Mouse (Mus musculus) skeletal muscle tissue, adult 2 months (tissue): ENCODE results near the gene Ccdc85b.

Experiments
- DNase-seq: peaks from one replicate; pipeline ENCODE4 v3.0.0-alpha.2; 2012; ENCODE audit warnings: low read depth, low spot score

The Ccdc85b gene

GRCm38 (mm10) chr19:5481398-5481797, 23.7 kb upstream of the Ccdc85b start:
- DNase-seq = no peak

DNA sequence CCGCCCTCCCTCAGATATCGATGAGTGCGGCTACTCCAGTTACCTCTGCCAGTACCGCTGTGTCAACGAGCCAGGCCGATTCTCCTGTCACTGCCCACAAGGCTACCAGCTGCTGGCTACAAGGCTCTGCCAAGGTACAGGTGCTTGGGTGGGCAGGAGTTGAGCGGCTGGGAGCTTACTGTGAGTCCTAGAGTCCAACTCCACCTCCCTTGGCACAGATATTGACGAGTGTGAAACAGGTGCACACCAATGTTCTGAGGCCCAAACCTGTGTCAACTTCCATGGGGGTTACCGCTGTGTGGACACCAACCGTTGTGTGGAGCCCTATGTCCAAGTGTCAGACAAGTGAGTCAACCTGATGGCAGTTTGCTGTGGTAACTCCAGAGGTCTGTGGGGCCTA, 22.3 kb upstream of the Ccdc85b start:
- no peak for DNase-seq

DNA sequence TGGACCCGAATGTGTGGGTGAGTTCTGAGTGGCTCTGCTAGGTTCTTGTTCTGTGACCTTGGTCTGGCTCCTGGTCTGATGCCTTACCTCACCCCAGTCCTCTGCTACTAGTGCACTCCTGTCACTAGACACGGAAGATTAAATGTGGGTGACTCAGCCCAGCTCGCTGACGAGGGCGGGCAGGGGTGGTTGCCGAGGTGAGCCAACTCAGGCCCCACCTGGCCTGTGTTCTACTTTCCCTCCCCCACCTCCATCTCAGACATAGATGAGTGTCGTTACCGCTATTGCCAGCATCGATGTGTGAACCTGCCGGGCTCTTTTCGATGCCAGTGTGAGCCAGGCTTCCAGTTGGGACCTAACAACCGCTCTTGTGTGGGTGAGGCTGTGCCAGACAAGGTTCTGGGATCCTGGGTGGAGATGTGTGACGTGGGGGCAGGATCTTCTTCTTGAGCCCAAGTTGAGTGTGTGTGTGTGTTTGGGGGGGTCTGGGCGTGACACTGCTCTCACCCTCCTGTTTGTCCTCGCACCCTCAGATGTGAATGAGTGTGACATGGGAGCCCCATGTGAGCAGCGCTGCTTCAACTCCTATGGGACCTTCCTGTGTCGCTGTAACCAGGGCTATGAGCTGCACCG, 20.1 kb upstream of the Ccdc85b start:
- no peak for DNase-seq

DNA sequence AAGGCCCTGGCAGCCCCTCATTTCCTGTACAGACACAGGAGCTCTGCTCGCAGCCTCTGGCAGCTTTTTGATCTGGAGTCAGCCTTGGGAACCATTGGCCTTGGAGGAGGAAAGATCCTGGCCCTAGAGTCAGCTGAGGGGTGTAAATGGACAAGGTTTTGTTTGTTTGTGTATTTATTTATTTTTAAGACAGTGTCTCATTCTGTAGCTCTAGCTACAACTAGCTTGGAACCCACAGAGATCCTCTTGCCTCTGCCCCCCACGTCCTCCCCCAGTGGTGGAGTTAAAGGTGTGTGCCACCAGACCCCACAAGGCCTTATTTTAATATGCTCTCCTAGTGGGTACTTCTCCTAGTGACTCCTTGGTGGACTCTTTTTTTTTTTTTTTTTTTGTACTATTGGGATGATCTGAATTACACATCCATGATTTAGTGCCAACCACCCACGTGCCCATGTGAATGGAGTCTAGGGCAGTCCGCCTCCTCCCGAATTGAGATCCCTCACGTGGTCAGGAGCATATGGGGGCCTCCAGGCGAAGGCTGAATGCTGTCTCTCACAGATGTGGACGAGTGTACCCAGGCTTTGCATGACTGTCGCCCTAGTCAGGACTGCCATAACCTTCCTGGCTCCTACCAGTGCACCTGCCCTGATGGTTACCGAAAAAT, 19.4 kb upstream of the Ccdc85b start:
- no peak for DNase-seq

DNA sequence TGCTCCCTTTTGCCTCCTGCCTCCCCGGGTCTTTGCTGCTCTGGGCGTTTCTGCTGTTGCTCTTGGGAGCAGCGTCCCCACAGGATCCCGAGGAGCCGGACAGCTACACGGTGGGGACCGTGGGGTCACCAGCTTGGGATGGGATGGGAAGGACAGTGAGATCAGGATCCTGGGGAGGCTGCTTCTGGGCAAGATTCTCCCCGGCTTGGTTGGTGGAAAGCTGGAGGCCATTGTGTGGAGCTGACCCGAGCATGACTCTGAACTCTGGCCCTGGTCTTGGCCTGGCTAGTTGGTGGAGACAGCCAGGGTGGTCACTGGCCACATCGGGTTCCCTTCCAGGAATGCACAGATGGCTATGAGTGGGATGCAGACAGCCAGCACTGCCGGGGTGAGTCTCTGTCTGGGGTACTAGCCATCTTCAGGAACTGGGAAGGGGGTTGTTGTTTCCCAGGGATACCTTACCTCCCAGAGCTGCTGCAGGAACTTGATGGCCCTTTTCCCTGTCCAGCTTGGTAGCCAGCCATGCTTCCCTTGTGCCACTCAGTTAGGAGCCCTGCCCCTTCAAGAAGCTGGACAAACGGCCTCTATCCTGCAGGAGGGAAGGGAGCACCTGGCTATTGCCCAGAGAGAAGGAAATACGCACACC, 17.5 kb upstream of the Ccdc85b start:
- DNase-seq = no peak

DNA sequence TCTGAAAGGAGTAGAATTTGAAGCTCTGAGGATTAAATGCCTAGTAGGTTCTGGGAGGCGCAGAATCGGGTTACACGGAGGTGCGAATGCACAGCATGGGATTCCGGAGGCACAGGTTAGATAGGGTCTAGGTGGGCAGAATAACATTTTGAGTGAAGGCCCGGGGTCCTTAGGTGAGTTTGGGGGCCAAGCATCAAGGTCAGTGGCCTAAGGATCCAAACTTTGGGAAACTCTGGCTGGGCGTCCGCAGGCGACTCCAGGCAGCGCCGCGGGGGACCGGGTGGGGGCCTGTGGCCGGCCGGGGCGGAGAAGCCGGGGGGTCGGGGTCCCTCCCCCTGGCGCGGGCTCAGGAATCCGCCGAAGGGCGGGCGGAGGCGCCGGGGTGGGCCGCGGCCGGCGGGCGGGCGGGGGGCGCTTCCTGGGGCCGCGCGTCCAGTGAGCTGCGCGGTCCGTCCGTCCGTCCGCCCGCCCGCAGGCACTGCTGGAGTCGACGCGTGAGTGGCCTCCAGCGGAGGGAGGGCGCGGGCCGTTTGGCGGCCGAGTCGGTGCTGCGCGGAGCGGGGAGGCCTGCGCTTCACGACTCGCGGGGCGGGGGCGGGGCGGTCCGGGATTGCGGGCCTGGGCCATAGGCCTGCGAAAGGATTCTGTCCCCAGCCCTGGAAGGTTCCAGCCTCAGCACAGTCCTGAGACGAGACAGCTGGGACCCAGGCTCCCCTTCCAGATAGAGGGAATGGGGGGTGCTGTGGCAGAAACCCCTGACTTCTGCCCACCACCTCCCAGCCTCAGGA, 16.8 kb upstream of the Ccdc85b start:
- DNase-seq = no peak

DNA sequence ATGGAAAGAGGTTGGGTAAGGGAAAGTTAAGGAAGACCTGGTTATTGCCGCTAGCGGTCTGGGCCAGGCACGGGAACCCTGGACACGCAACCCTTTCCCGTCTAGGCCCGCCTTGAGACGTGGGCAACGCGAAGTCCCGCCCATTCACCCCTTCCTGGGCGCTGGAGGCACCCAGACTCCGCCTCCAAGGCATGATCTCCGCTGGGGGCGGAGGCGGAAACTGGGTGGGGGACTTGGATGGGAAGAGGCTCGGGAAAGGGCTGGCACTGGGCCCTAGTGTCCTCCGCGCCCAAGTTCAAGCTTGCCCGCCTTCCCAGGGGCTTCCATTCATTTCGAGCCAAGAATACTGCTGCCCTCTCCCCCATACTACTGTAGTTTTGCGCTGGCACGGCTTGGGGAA, 16.0 kb upstream of the Ccdc85b start, which contains the start of gene Efemp2:
TSS of gene Efemp2 (plus strand) at position 235 of the 400 bp plus-strand sequence.
- peak; percentile 80 for DNase-seq

GRCm38 (mm10) chr19:5472857-5473256, 15.2 kb upstream of the Ccdc85b start:
- DNase-seq = no peak

GRCm38 (mm10) chr19:5471846-5472245, 14.2 kb upstream of the Ccdc85b start:
- DNase-seq = no peak

GRCm38 (mm10) chr19:5468374-5468773, 10.7 kb upstream of the Ccdc85b start, which contains the start of gene Ctsw:
TSS of gene Ctsw (minus strand) at chr19:5468507.
- DNase-seq = no peak

- no peak for DNase-seq
Measured at GRCm38 (mm10) chr19:5466916-5467500, 9.3 kb upstream of the Ccdc85b start.

DNA sequence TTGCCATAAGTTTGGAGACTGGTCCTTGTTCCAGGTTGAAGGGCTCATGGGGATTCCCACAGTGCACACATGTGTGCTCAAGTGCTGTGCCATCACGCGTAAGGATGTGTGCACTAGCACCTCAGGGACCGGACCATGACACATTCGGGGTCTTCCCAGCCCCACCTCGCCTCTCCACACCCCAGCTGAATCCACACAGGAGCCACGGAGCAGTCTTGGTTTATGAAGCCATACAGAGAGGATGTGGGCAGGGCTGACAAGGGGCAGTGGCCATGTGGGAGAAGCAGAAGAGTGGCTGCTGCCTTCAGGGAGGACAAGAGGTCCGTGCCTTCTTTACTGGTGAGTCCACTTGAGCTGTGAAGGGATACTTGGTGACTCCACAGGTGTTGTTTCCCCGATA, 7.3 kb upstream of the Ccdc85b start:
- DNase-seq = no peak

GRCm38 (mm10) chr19:5463791-5464562, 6.3 kb upstream of the Ccdc85b start:
- DNase-seq = no peak

- DNase-seq = no peak
Measured at GRCm38 (mm10) chr19:5463212-5463611, 5.5 kb upstream of the Ccdc85b start.

GRCm38 (mm10) chr19:5461411-5461810, 3.7 kb upstream of the Ccdc85b start:
- no peak for DNase-seq

GRCm38 (mm10) chr19:5460465-5460911, 2.8 kb upstream of the Ccdc85b start, which contains the start of gene Fibp:
TSS of gene Fibp (plus strand) at chr19:5460615.
- peak; percentile 82 for DNase-seq

DNA sequence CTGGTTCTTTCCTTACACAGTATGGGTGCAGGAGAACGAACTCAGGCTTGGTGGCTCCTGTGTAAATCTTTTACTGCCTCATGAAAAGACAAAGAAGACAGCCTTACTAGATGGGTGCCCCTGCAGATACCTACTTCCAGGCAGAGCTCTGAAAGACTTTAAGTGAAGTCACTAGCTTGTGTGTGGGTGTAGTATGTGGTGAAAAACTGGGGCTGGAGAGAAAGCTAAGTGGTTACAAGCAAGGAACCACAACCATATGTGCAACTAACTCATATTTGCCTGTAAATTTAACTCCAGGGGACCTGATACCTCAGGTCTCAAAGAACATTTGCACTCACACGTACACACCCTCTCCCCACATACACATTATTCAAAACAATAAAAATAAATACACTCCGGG, 2.2 kb upstream of the Ccdc85b start:
- no peak for DNase-seq

DNA sequence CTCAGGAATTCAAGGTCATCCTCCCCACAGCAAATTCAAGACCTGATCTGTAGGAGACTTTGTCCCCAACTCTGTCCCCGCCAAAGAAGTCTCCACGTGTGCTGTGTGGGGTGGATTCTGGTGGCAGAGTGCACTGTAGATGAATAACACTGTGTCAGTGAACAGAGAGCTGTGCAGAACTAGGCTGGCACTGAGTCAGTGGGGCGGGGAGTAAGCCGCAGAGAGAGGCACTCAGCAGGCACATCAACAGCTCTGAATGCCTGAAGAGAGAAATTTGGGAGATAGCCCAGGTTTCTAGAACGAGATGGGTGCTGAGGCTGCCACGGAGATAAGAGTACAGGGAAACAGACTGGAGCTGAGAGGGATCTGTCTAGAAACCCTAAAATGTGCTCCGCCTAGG, 1.3 kb upstream of the Ccdc85b start:
- no peak for DNase-seq

- DNase-seq = peak; percentile 93
Measured at GRCm38 (mm10) chr19:5456922-5457745, 560 bp downstream of the Ccdc85b start.
